Mouse (Mus musculus) bone marrow macrophage, adult 2 months (primary cell): Measurements from ENCODE around the gene Mrpl20. TPM values are rescaled to one million over a fixed set of nuclear protein-coding genes. Genes with fewer than 3 reads are reported as not detected.

ENCODE experiments used
- H3K27ac ChIP-seq: 2 replicates; pipeline ENCODE4 v1.5.1; 2012; ENCODE audit warnings: low read depth, low read length; ENCODE audit not compliant: insufficient read depth
- H3K4me1 ChIP-seq: 2 replicates; pipeline ENCODE4 v1.6.1; 2012; ENCODE audit warnings: low read length; ENCODE audit not compliant: control insufficient read depth, insufficient read depth
- H3K4me3 ChIP-seq: 2 replicates; pipeline ENCODE4 v1.5.1; 2012; ENCODE audit warnings: mild to moderate bottlenecking, low read length, moderate library complexity; ENCODE audit not compliant: insufficient read depth
- CTCF ChIP-seq: IDR thresholded peaks from 2 replicates; pipeline ENCODE4 v1.5.1; 2012; ENCODE audit warnings: low read depth, mild to moderate bottlenecking, low read length, moderate library complexity
- POLR2A ChIP-seq: IDR thresholded peaks from 2 replicates; pipeline ENCODE4 v1.6.1; 2012; ENCODE audit warnings: mild to moderate bottlenecking, low read depth, low read length, borderline replicate concordance
- polyA plus RNA-seq: library from polyadenylated mRNA; stranded (reverse); fragments of >200 nt; gene quantifications from 2 replicates; pipeline ENCODE4 v1.2.4, GENCODE M21; 2012; ENCODE audit not compliant: missing spikeins, insufficient read depth, insufficient read length

Mrpl20 gene
- polyA plus RNA-seq, 1 experiment, result 81.6 TPM

GRCm38 (mm10) chr4:155829866-155830265 lies 27.2 kb downstream of the Mrpl20 start:
- Histone ChIP-seq H3K4me3 (no peak overlapping the region), H3K27ac (no peak overlapping the region), H3K4me1 (peaks cover 26% of the 10 kb centered on the region)
- TF ChIP-seq CTCF (no peak), POLR2A (no peak)

GRCm38 (mm10) chr4:155830596-155830995 lies 27.9 kb downstream of the Mrpl20 start:
- Histone ChIP-seq H3K4me3 (peak overlapping the region; percentile 21), H3K4me1 (peaks cover 26% of the 10 kb centered on the region), H3K27ac (no peak overlapping the region)
- TF ChIP-seq CTCF, result no peak
- no peak for TF ChIP-seq POLR2A

GRCm38 (mm10) chr4:155831205-155831766 lies 28.6 kb downstream of the Mrpl20 start, which contains the start of gene Aurkaip1:
Gene Aurkaip1, plus strand, starts transcription at chr4:155831272.
- H3K4me3 ChIP-seq, result peak within 1 kb of the TSS; percentile 91
- H3K4me1 ChIP-seq, result peaks cover 26% of the 10 kb centered on the region
- TF ChIP-seq CTCF (no peak; the same call in 1 of the 2 replicates), POLR2A (no peak)
- H3K27ac ChIP-seq, result peak within 1 kb of the TSS; percentile 83

GRCm38 (mm10) chr4:155831831-155832230 lies 29.2 kb downstream of the Mrpl20 start:
- Histone ChIP-seq H3K4me3 (peak overlapping the region; percentile 91), H3K27ac (peak overlapping the region; percentile 54), H3K4me1 (peaks cover 26% of the 10 kb centered on the region)
- no peak for TF ChIP-seq POLR2A
- no peak for TF ChIP-seq CTCF

GRCm38 (mm10) chr4:155832321-155832720 lies 29.6 kb downstream of the Mrpl20 start:
- Histone ChIP-seq H3K27ac (peak overlapping the region; percentile 54), H3K4me1 (peaks cover 28% of the 10 kb centered on the region), H3K4me3 (peak overlapping the region; percentile 91)
- TF ChIP-seq CTCF (no peak), POLR2A (no peak)

- no peak for TF ChIP-seq CTCF
- TF ChIP-seq POLR2A, result no peak
- H3K4me1 ChIP-seq, result peaks cover 33% of the 10 kb centered on the region
- H3K27ac ChIP-seq, result peak overlapping the region; percentile 52
- H3K4me3 ChIP-seq, result peak overlapping the region; percentile 91; the same call in 1 of the 2 replicates
These were observed 30.6 kb downstream of the Mrpl20 start for GRCm38 (mm10) chr4:155833234-155833633.

GRCm38 (mm10) chr4:155833836-155834235 lies 31.2 kb downstream of the Mrpl20 start:
- no peak overlapping the region for H3K4me3 ChIP-seq
- TF ChIP-seq POLR2A (no peak), CTCF (no peak; the same call in 1 of the 2 replicates)
- H3K27ac ChIP-seq, result peak overlapping the region; percentile 52; the same call in 1 of the 2 replicates
- H3K4me1 ChIP-seq, result peaks cover 33% of the 10 kb centered on the region

GRCm38 (mm10) chr4:155837404-155838010 lies 34.8 kb downstream of the Mrpl20 start:
- TF ChIP-seq POLR2A (no peak), CTCF (no peak)
- Histone ChIP-seq H3K4me3 (no peak overlapping the region), H3K4me1 (peaks cover 32% of the 10 kb centered on the region), H3K27ac (no peak overlapping the region)

GRCm38 (mm10) chr4:155838187-155839153 lies 35.8 kb downstream of the Mrpl20 start:
- Histone ChIP-seq H3K27ac (no peak overlapping the region), H3K4me3 (no peak overlapping the region), H3K4me1 (peaks cover 22% of the 10 kb centered on the region)
- no peak for TF ChIP-seq CTCF
- TF ChIP-seq POLR2A, result no peak

GRCm38 (mm10) chr4:155839483-155839910 lies 36.8 kb downstream of the Mrpl20 start, which contains the start of gene Mxra8:
Gene Mxra8, plus strand, starts transcription at chr4:155839680.
- H3K4me3 ChIP-seq, result peak within 1 kb of the TSS; percentile 60
- TF ChIP-seq POLR2A (no peak), CTCF (no peak)
- H3K27ac ChIP-seq, result no peak within 1 kb of the TSS
- peaks cover 17% of the 10 kb centered on the region for H3K4me1 ChIP-seq
